Mouse (Mus musculus) CH12.LX (cell line): ENCODE measurements around the gene Zbed3.

Source experiments
- MAX ChIP-seq: IDR thresholded peaks from 2 replicates; pipeline ENCODE4 v1.6.1; 2011; ENCODE audit warnings: low read length, improper control_type of control experiment
- RCOR1 ChIP-seq: conservative IDR thresholded peaks from 2 replicates; pipeline ENCODE4 v1.6.1; 2012; ENCODE audit warnings: low read depth, mild to moderate bottlenecking, inconsistent platforms, low read length, improper control_type of control experiment

DNA sequence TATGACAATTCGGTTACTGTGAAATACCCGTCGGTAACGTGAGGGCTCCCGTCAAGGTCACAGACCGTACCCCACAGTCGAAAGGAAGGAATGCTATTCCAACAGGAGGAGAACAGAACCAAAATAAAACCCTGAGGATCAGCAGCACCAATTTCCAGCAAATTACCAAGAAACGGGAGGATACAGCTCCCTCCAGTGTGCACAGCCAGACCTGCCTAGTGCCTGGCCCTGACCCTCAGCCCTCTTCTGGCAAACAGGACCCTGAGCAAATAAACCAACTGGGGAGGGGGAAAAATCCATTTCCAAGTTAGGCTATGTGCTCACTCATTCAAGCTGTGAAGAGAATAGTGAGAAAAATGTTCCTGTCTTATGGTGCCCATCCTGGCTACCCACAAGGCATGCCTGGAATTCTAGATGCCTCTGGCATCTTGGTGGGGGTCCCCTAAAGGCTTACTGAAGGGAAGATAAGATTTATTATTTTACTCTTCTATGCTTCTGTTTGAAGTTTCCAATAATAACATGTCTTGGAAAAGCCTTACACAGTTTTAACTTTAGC lies 16.2 kb upstream of the Zbed3 start:
- no peak for TF ChIP-seq MAX
- no peak for TF ChIP-seq RCOR1
